Mouse (Mus musculus) spleen, embryonic (tissue): ENCODE measurements at regions not wholly inside any gene's neighbourhood (a gene's known extent, or its start where the extent isn't known, plus 50 kb on each side); places are given as distances from the start of the nearest gene placed in this dataset.

ENCODE experiments used
- CTCF ChIA-PET: fragments of 350-600 bp; sonication (Branson Sonifier 250); formaldehyde crosslinking; loops from one replicate; lab custom pipeline; 2022; lab: Charles Lee

- CTCF ChIA-PET: no interaction called here
Measured at GRCm38 (mm10) chr10:111558675-111559340, 52.7 kb downstream of the Phlda1 start.

GRCm38 (mm10) chr10:111559341-111560246, 53.5 kb downstream of the Phlda1 start:
- CTCF ChIA-PET: no interaction called here

GRCm38 (mm10) chr10:111562628-111563027, 56.5 kb downstream of the Phlda1 start:
- CTCF ChIA-PET: no interaction called here

- CTCF ChIA-PET: no interaction called here
Measured at GRCm38 (mm10) chr10:111566873-111567381, 60.8 kb downstream of the Phlda1 start.

- CTCF ChIA-PET: no interaction called here
Measured at GRCm38 (mm10) chr10:111570501-111571258, 64.6 kb downstream of the Phlda1 start.

- CTCF ChIA-PET: no interaction called here
Measured at GRCm38 (mm10) chr10:111574231-111574630, 68.1 kb downstream of the Phlda1 start.

GRCm38 (mm10) chr10:111574812-111575211, 68.7 kb downstream of the Phlda1 start:
- CTCF ChIA-PET: no interaction called here

- CTCF ChIA-PET: no interaction called here
Measured at GRCm38 (mm10) chr10:111575256-111575655, 69.2 kb downstream of the Phlda1 start.

GRCm38 (mm10) chr10:111575926-111576325, 69.8 kb downstream of the Phlda1 start:
- CTCF ChIA-PET: no interaction called here

- CTCF ChIA-PET: no interaction called here
Measured at GRCm38 (mm10) chr10:111576395-111577069, 70.4 kb downstream of the Phlda1 start.

GRCm38 (mm10) chr10:111578536-111578935, 72.5 kb downstream of the Phlda1 start:
- CTCF ChIA-PET: interaction anchor here (0.6 kb wide), 1 partner anchor 9 kb away, joined by 3 read pairs; no protein-coding TSS in a partner anchor

- CTCF ChIA-PET: no interaction called here
Measured at GRCm38 (mm10) chr10:111579481-111579880, 73.4 kb downstream of the Phlda1 start.

- CTCF ChIA-PET: no interaction called here
Measured at GRCm38 (mm10) chr10:111580401-111581100, 74.5 kb downstream of the Phlda1 start.

- CTCF ChIA-PET: no interaction called here
Measured at GRCm38 (mm10) chr10:111581847-111582246, 75.8 kb downstream of the Phlda1 start.

GRCm38 (mm10) chr10:111582321-111583123, 76.4 kb downstream of the Phlda1 start:
- CTCF ChIA-PET: no interaction called here

GRCm38 (mm10) chr10:111583124-111583743, 77.1 kb downstream of the Phlda1 start:
- CTCF ChIA-PET: no interaction called here

- CTCF ChIA-PET: no interaction called here
Measured at GRCm38 (mm10) chr10:111583744-111584152, 77.7 kb downstream of the Phlda1 start.

- CTCF ChIA-PET: interaction anchor here (0.6 kb wide), 1 partner anchor 416 kb away, joined by 6 read pairs; no protein-coding TSS in a partner anchor
Measured at GRCm38 (mm10) chr10:111587891-111588611, 82.0 kb downstream of the Phlda1 start.
